Mouse (Mus musculus) lung, embryonic 14.5 days (tissue): ENCODE results near the gene Ifrd1. TPM values are rescaled to one million over a fixed set of nuclear protein-coding genes. Genes with fewer than 3 reads are reported as not detected.
"Not testable (repeated sequence)": the region's sequence is repeated elsewhere in the genome, so short reads cannot be mapped to it uniquely, and the experiment has no call there.

Source experiments
- ATAC-seq: fragments of 200-750 bp; cut with Nextera tagmentation; 2 replicates; pipeline ENCODE4 v1.8.0; 2017; ENCODE audit warnings: mild to moderate bottlenecking, moderate TSS enrichment, moderate library complexity; ENCODE audit not compliant: insufficient read depth
- DNase-seq: peaks from one replicate; pipeline ENCODE4 v3.0.0-alpha.2; 2015
- H3K27ac ChIP-seq: fragments of 300-500 bp; sonication (generic); 2 replicates; pipeline ENCODE4 v1.5.1; 2014; ENCODE audit warnings: low read depth, mild to moderate bottlenecking, moderate library complexity
- H3K27me3 ChIP-seq: fragments of 300-500 bp; sonication (generic); 2 replicates; pipeline ENCODE4 v1.6.1; 2014; ENCODE audit warnings: low read length, control low read depth; ENCODE audit not compliant: insufficient read depth
- H3K36me3 ChIP-seq: fragments of 300-500 bp; sonication (generic); 2 replicates; pipeline ENCODE4 v1.6.1; 2014; ENCODE audit warnings: control low read depth; ENCODE audit not compliant: insufficient read depth
- H3K4me1 ChIP-seq: fragments of 300-500 bp; sonication (generic); 2 replicates; pipeline ENCODE4 v1.6.1; 2014; ENCODE audit warnings: antibody characterized with exemption, control low read depth; ENCODE audit not compliant: insufficient read depth
- H3K4me2 ChIP-seq: fragments of 300-500 bp; sonication (generic); 2 replicates; pipeline ENCODE4 v1.6.1; 2014; ENCODE audit warnings: mild to moderate bottlenecking
- H3K4me3 ChIP-seq: fragments of 300-500 bp; sonication (generic); 2 replicates; pipeline ENCODE4 v1.5.1; 2014; ENCODE audit warnings: low read depth, low read length
- H3K9ac ChIP-seq: fragments of 300-500 bp; sonication (generic); 2 replicates; pipeline ENCODE4 v1.6.1; 2014
- H3K9me3 ChIP-seq: fragments of 300-500 bp; sonication (generic); 2 replicates; pipeline ENCODE4 v1.6.1; 2016; ENCODE audit warnings: low read depth, low read length, control low read depth
- CTCF ChIP-seq: IDR thresholded peaks from 2 replicates; pipeline ENCODE4 v1.5.1; 2016; ENCODE audit warnings: antibody characterized with exemption, low read depth
- WGBS: fragments of 180-500 bp; shearing (Covaris S2); extraction: QIAGEN DNeasy Blood & Tissue Kit; methylation state at CpG from one replicate; pipeline ENCODE4 v1.1.7; 2014; 5-methylcytosine and 5-hydroxymethylcytosine counted together
- polyA plus RNA-seq: library from polyadenylated mRNA; unstranded; fragments of >200 nt; fragmentation: Nextera tagmentation; extraction: Ambion mirVana; gene quantifications from 2 replicates; pipeline ENCODE4 v1.2.1, GENCODE M21; 2014

Gene Ifrd1
- polyA plus RNA-seq, 1 experiment from 2014 or later = 141 TPM

DNA sequence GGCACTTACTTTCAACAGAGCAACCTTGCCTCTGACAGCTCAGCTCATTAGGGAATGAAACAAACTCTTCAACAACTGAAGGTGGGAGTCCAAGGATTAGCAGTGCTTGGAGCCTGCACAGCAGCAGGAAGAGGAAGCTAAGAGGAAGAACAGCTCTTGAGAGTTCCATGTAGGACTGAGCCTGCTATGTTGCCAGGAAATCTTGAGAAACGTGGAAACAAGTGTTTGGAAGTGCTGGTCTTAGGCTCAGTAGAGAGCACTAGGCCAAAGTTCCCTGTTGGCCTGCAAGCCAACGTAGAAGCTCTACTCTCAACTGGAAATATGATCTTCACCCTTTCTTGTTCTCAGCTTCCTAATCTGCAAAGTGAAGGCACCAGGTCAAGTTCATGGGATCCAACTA lies 20.0 kb upstream of the Ifrd1 start:
- Histone ChIP-seq H3K27ac (no peak overlapping the region), H3K9ac (no peak overlapping the region), H3K27me3 (no peaks in the 10 kb centered on the region), H3K4me1 (no peaks in the 10 kb centered on the region), H3K4me2 (no peak overlapping the region), H3K9me3 (no peaks in the 10 kb centered on the region), H3K36me3 (no peaks in the 10 kb centered on the region), H3K4me3 (no peak overlapping the region)
- TF ChIP-seq CTCF = no peak
- no peak for ATAC-seq
- DNase-seq = no peak
- 69% methylated on average over 2 of the region's 2 CpGs for WGBS

DNA sequence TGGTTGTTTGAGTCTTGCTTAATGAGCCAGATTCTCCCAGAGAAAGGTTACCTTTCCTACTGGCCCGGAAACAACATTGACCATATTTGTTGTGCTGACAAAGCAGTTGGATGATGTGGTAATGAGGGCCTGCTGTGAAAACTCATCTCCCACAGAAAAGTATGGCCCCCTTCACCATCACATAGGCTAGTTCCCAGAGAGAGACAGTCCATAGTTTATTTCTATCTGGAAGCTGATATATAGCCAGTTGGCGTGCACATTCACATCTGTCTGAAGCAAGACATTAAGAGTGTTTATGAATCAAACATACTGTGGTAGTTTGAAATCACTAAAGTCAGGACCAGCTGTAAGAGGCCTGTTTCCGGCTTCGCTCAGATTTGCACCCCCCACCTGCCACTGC lies 15.4 kb upstream of the Ifrd1 start:
- 43% methylated on average over 4 of the region's 4 CpGs for whole genome bisulfite sequencing
- DNase-seq = peak; percentile 73

DNA sequence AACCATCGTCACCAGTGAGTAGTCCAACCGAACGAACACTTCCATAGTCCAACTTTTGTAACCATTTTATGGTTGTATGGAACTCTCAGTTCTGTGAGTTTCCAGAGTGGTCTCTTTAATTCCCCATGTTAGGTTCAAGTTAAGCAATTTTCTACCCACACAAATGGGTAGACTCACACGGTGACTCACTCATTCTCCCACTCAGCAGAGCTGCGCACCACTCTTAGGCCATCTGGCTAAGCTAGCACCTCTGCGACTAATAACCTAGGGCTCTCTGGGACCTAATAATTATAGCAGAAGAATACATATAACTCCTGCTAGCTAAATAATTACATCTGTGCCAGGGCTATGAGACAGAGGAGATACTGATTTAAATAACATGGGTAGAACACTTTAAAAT lies 14.7 kb upstream of the Ifrd1 start:
- no peak for DNase-seq
- TF ChIP-seq CTCF = no peak
- H3K4me3 ChIP-seq = no peak overlapping the region
- H3K36me3 ChIP-seq = no peaks in the 10 kb centered on the region
- no peaks in the 10 kb centered on the region for H3K27me3 ChIP-seq
- no peak for ATAC-seq
- no peak overlapping the region for H3K9ac ChIP-seq
- 94% methylated on average over 6 of the region's 6 CpGs for WGBS
- no peaks in the 10 kb centered on the region for H3K9me3 ChIP-seq
- no peak overlapping the region for H3K4me2 ChIP-seq
- 0 out of 2 replicates have a peak, but pooled peaks cover 3% of the 10 kb centered on the region for H3K4me1 ChIP-seq
- no peak overlapping the region for H3K27ac ChIP-seq

More for the DNA sequence above, 15.4 kb upstream of the Ifrd1 start:
- no peak overlapping the region for H3K27ac ChIP-seq
- no peak overlapping the region for H3K9ac ChIP-seq
- H3K27me3 ChIP-seq = no peaks in the 10 kb centered on the region
- no peaks in the 10 kb centered on the region for H3K9me3 ChIP-seq
- 0 out of 2 replicates have a peak, but pooled peaks cover 3% of the 10 kb centered on the region for H3K4me1 ChIP-seq
- ATAC-seq = peak; percentile 84
- no peaks in the 10 kb centered on the region for H3K36me3 ChIP-seq
- no peak for TF ChIP-seq CTCF
- no peak overlapping the region for H3K4me2 ChIP-seq
- H3K4me3 ChIP-seq = no peak overlapping the region

DNA sequence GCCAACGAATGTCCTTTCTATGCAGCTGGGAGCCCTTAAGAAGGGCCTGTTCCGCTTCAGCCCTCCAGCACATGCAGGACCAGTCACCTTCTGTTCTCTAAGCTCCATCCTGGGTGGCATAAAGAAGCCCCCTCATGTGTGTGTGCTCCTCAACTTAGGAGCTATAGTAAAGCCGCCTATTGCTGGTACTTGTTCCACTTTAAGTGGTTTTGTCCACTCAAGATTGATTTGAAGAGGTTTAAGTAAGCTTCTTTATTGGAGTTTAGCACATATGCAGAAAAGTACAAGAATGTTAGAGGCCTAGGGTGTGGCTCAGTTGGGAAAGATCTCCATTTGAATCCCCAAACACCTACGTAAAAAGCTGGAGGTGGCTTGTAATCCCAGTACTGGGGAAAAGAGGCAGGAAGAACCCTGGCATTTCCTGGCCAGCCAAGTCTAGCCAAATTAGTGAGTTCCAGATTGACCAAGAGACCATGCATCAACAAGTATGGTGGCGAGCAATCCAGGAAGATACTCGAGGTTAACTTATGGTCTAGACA lies 10.2 kb upstream of the Ifrd1 start:
- TF ChIP-seq CTCF = no peak
- no peak overlapping the region for H3K27ac ChIP-seq
- ATAC-seq (no peak), DNase-seq (no peak)
- 71% methylated on average over 6 of the region's 6 CpGs for WGBS
- peaks cover 6% of the 10 kb centered on the region; the same call in 1 of the 2 replicates for H3K4me1 ChIP-seq
- no peaks in the 10 kb centered on the region for H3K36me3 ChIP-seq
- H3K4me3 ChIP-seq = no peak overlapping the region
- no peak overlapping the region for H3K9ac ChIP-seq
- no peaks in the 10 kb centered on the region for H3K9me3 ChIP-seq
- no peak overlapping the region for H3K4me2 ChIP-seq
- no peaks in the 10 kb centered on the region for H3K27me3 ChIP-seq

DNA sequence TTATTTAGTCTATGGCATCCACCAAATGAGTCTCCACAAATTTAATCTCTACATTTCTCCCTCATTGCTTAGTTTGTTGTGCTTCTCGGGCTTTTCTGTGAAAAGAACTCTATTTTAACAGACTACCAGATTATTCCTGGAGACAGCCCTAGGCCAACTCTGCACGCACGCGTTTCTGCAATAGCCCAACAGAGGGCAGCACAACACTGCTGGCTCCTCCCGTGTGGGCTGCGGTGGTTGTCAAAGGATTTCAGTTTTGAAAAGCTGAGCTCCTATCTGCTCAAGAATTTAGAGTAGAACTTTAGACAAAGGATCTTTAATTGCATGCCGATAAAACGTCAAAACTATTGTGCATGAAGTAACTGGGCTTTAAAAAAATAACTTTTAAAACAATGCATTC lies 8.9 kb upstream of the Ifrd1 start:
- H3K27ac ChIP-seq = no peak overlapping the region
- TF ChIP-seq CTCF = peak; percentile 94
- DNase-seq = peak; percentile 94
- no peak overlapping the region for H3K4me3 ChIP-seq
- 0 out of 2 replicates have a peak overlapping the region, but pooled peaks have one; percentile 8 for H3K4me2 ChIP-seq
- peaks cover 6% of the 10 kb centered on the region; the same call in 1 of the 2 replicates for H3K4me1 ChIP-seq
- H3K9me3 ChIP-seq = no peaks in the 10 kb centered on the region
- no peaks in the 10 kb centered on the region for H3K27me3 ChIP-seq
- no peaks in the 10 kb centered on the region for H3K36me3 ChIP-seq
- no peak overlapping the region for H3K9ac ChIP-seq
- 1% methylated on average over 8 of the region's 8 CpGs for WGBS
- ATAC-seq = peak; percentile 87

DNA sequence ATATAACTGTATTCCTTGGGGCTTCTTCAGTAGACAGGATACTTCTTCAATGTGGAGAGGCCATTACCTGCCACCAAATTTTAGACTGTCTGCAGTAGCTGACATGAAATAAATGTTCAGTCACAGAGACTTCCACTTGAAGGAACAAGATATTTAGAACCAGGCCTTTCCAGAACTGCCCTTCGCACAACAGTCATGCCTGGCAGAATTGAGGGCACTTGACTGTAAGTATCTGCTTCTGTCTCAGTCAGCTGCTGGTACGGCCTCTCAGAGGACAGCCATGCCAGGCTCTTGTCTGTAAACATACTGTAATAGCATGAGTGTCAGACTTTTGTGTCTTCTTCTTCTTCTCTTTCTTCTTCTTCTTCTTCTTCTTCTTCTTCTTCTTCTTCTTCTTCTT lies 8.2 kb upstream of the Ifrd1 start:
- Histone ChIP-seq H3K9me3 (no peaks in the 10 kb centered on the region), H3K27ac (no peak overlapping the region), H3K27me3 (no peaks in the 10 kb centered on the region), H3K36me3 (no peaks in the 10 kb centered on the region), H3K4me3 (no peak overlapping the region), H3K9ac (no peak overlapping the region), H3K4me1 (peaks cover 6% of the 10 kb centered on the region; the same call in 1 of the 2 replicates), H3K4me2 (no peak overlapping the region)
- WGBS = 84% methylated on average over 2 of the region's 2 CpGs
- no peak for TF ChIP-seq CTCF
- no peak for ATAC-seq
- DNase-seq = no peak

DNA sequence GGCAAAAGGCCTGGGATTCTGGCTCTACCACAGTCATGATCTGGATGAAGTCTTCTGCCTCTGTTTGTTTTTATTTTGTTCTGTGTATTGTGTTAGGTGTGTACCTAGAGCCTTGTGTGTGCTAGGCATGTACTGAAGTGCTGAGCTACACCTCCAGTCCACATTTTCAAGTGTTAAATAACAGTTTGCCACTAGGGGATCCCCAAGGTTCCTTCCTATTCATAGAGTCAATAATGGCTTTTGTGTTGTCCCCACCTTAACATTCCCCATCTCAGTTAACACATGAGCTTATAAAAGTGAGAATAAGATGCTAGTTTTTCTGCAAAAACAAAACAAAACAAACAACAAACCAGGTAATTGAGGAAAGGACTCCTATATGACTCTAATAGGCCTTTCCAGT lies 7.7 kb upstream of the Ifrd1 start:
- Histone ChIP-seq H3K27me3 (no peaks in the 10 kb centered on the region), H3K9ac (no peak overlapping the region), H3K9me3 (no peaks in the 10 kb centered on the region), H3K4me1 (peaks cover 6% of the 10 kb centered on the region; the same call in 1 of the 2 replicates), H3K36me3 (no peaks in the 10 kb centered on the region), H3K4me3 (no peak overlapping the region), H3K4me2 (no peak overlapping the region), H3K27ac (no peak overlapping the region)
- DNase-seq = peak; percentile 21
- TF ChIP-seq CTCF = peak; percentile 41
- no peak for ATAC-seq

DNA sequence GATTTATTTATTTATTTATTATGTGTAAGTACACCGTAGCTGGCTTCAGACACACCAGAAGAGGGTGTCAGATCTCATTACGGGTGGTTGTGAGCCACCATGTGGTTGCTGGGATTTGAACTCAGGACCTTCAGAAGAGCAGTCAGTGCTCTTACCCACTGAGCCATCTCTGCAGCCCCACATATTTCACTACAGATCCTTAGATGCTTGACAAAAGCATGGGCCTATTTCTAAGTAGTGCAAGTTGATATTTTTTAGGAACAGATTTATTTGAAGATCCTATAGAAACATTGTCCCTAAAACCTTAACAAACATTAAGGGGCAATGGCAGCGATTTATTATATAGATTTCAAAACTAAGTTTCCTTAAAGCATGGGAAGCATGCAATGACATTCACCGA lies 7.0 kb upstream of the Ifrd1 start:
- not testable (repeated sequence) for ATAC-seq, H3K9ac ChIP-seq, H3K9me3 ChIP-seq, H3K4me3 ChIP-seq, H3K36me3 ChIP-seq, H3K27me3 ChIP-seq, H3K4me1 ChIP-seq, H3K4me2 ChIP-seq, H3K27ac ChIP-seq, DNase-seq
- 70% methylated on average over 4 of the region's 4 CpGs for WGBS
